Mouse (Mus musculus): ENCODE results near the gene Atp6v1g1. TPM values are rescaled to one million over a fixed set of nuclear protein-coding genes. Genes with fewer than 3 reads are reported as not detected.

Gene Atp6v1g1
- 100 to 1,000 TPM; 128 to 143 TPM for polyA plus RNA-seq (2017; shearing (Covaris generic))

GRCm38 (mm10) chr4:63544494-63545230 lies at the start of gene Atp6v1g1:
Gene Atp6v1g1, plus strand, starts transcription at chr4:63544772.

GRCm38 (mm10) chr4:63495915-63496278 lies 48.7 kb upstream of the Atp6v1g1 start, which contains the start of gene Whrn:
Gene Whrn, minus strand, starts transcription at chr4:63495991.

GRCm38 (mm10) chr4:63558407-63559081 lies 14.0 kb downstream of the Atp6v1g1 start, which contains the start of gene Tmem268:
Gene Tmem268, plus strand, starts transcription at chr4:63558781.

Other genes with a start within 250 kb of the Atp6v1g1 start
- not detected for gene Orm1, start 200.2 kb upstream of the Atp6v1g1 start, polyA plus RNA-seq (2017; shearing (Covaris generic))
- gene Orm3, start 188.6 kb upstream of the Atp6v1g1 start, polyA plus RNA-seq (2017; shearing (Covaris generic)): under 1 TPM in 1 of 2 experiments, not detected in 1; 0.23 TPM
- gene Orm2, start 182.3 kb upstream of the Atp6v1g1 start, polyA plus RNA-seq (2017; shearing (Covaris generic)): under 1 TPM; 0.38 to 0.49 TPM
- 100 to 1,000 TPM; 167 to 278 TPM for gene Akna, start 141.4 kb upstream of the Atp6v1g1 start, polyA plus RNA-seq (2017; shearing (Covaris generic))
- 10 to 100 TPM in 1 of 2 experiments, 1 to 10 TPM in 1; 7.9 to 10.3 TPM for gene Whrn, start 48.8 kb upstream of the Atp6v1g1 start, polyA plus RNA-seq (2017; shearing (Covaris generic))
- gene Tmem268, start 14.0 kb downstream of the Atp6v1g1 start, polyA plus RNA-seq (2017; shearing (Covaris generic)): 10 to 100 TPM; 22.2 to 25.0 TPM
- not detected for gene Gm11213, start 60.5 kb downstream of the Atp6v1g1 start, polyA plus RNA-seq (2017; shearing (Covaris generic))
- not detected for gene Tex48, start 77.7 kb downstream of the Atp6v1g1 start, polyA plus RNA-seq (2017; shearing (Covaris generic))
- gene Gm11214, start 118.6 kb downstream of the Atp6v1g1 start, polyA plus RNA-seq (2017; shearing (Covaris generic)): under 1 TPM; 0.31 to 0.57 TPM
- gene Tnfsf15, start 200.3 kb downstream of the Atp6v1g1 start, polyA plus RNA-seq (2017; shearing (Covaris generic)): under 1 TPM; 0.10 to 0.20 TPM

Measured in activated CD4-positive, CD25-positive, alpha-beta regulatory T cell (primary cell).